Comparison of ENCODE assay signal across 8 mouse cellular contexts in the genomic region with DNA sequence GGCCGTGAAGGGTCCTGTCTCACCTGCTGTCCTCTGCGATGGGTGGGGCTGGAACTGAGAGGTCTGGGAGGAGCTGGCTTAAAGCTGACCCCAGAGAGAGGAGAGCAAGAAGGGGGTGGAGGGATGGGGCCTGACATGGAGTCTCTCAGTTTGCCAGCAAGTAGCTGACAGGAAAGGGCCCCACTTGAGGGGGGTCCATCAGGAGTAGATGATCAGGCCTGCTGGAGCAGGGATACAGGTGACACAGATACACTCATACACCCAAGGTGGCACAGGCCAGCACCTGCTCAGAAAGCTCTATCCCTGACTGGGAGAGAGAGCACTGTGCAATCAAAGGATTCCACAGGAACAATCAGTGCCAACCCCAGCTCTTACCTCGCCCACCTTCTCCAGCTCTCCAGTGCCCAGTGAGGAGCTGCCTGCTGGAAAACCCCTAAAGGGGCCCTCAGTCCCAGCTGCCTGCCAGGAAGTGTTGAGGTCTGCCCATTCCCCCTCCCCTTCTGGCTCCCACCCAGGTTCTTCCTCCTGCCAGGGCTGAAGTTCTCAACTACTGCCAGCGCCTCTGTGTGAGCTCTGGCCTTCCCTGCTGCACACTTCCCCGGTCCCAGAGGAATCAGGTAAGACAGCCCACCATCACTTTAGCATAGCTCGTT. TPM values are rescaled to one million over a fixed set of nuclear protein-coding genes. Genes with fewer than 3 reads are reported as not detected.
A peak's percentile ranks its signal among the peaks of the same experiment; 100 is the strongest.
DNase-seq lines count a peak whose midpoint lies in the region; ATAC-seq lines count a peak whose summit lies in the region.

A gene (minus strand): TSS at position 524 of the 653 bp plus-strand sequence.

- 0 out of 2 replicates have a peak within 1 kb of the TSS, but pooled peaks have one; percentile 18 for H3K27ac ChIP-seq in hindbrain, embryonic 11.5 days (ENCODE audit: low read depth, low read length)
- peak within 1 kb of the TSS; percentile 92 for H3K27ac ChIP-seq in lung, embryonic 15.5 days

- H3K4me2 ChIP-seq in hindbrain, embryonic 11.5 days (replicated peaks; ENCODE audit: low read depth, low read length) = peak within 1 kb of the TSS; percentile 4
- H3K4me2 ChIP-seq in lung, embryonic 15.5 days = peak within 1 kb of the TSS; percentile 76

- no peaks in the 10 kb centered on the region for H3K9me3 ChIP-seq in hindbrain, embryonic 11.5 days (ENCODE audit: control insufficient read depth, low read length)
- no peaks in the 10 kb centered on the region for H3K9me3 ChIP-seq in lung, embryonic 15.5 days

- H3K27me3 ChIP-seq in hindbrain, embryonic 11.5 days (ENCODE audit: control insufficient read depth, insufficient read depth, low read length) = no peaks in the 10 kb centered on the region
- H3K27me3 ChIP-seq in lung, embryonic 15.5 days = no peaks in the 10 kb centered on the region

- WGBS in hindbrain, embryonic 11.5 days = 31% methylated on average over 6 of the region's 6 CpGs
- WGBS in lung, embryonic 15.5 days = 0% methylated on average over 6 of the region's 6 CpGs

- peak within 1 kb of the TSS; percentile 31; the same call in 1 of the 2 replicates for H3K9ac ChIP-seq in hindbrain, embryonic 11.5 days (ENCODE audit: low read depth, low read length)
- peak within 1 kb of the TSS; percentile 56 for H3K9ac ChIP-seq in lung, embryonic 15.5 days

- ATAC-seq in hindbrain, embryonic 11.5 days (ENCODE audit: low FRiP score) = peak; percentile 85
- peak; percentile 92 for ATAC-seq in lung, embryonic 15.5 days (ENCODE audit: borderline replicate concordance, extremely low read depth, low FRiP score, low TSS enrichment)

- H3K36me3 ChIP-seq in hindbrain, embryonic 11.5 days (ENCODE audit: control insufficient read depth, insufficient read depth, low read length) = no peaks in the 10 kb centered on the region
- peaks cover 43% of the 10 kb centered on the region for H3K36me3 ChIP-seq in lung, embryonic 15.5 days

- H3K4me3 ChIP-seq in hindbrain, embryonic 11.5 days (ENCODE audit: low read depth, low read length) = peak within 1 kb of the TSS; percentile 22
- peak within 1 kb of the TSS; percentile 51 for H3K4me3 ChIP-seq in lung, embryonic 15.5 days

- peaks cover 5% of the 10 kb centered on the region; the same call in 1 of the 2 replicates for H3K4me1 ChIP-seq in hindbrain, embryonic 11.5 days (replicated peaks; ENCODE audit: control insufficient read depth, insufficient read depth, low read length)
- H3K4me1 ChIP-seq in lung, embryonic 15.5 days = peaks cover 38% of the 10 kb centered on the region

- peak; percentile 79 for DNase-seq in MEL-GATA-1-ER (ENCODE audit: extremely low read depth, low read depth)
- peak; percentile 99 for DNase-seq in cerebellum, postnatal 10 days
- peak; percentile 79 to 80 for DNase-seq in frontal cortex, postnatal 14 days (ENCODE audit: low spot score in 2 of 2)
- peak; percentile 76 for DNase-seq in hindbrain, embryonic 11.5 days (ENCODE audit: low spot score)
- peak; percentile 89 for DNase-seq in layer of hippocampus, adult 9-11 months
- DNase-seq in ovary, postnatal 10 days (ENCODE audit: low spot score) = peak; percentile 86
- DNase-seq in thymus, postnatal 25 days = peak; percentile 62

RNA-seq across cellular contexts. Expression of the gene that starts here (rescaled TPM):
- polyA plus RNA-seq in hindbrain, embryonic 11.5 days (2014; fragmentation: Nextera tagmentation; extraction: Ambion mirVana) = 66.7 and 72.5 TPM in 2 replicates
- polyA plus RNA-seq in lung, embryonic 15.5 days (2015; fragmentation: Nextera tagmentation; extraction: Ambion mirVana) = 425 and 442 TPM in 2 replicates

Comparison
In these comparisons a context has a peak if more than half of its experiments do, and no peak if none do; other contexts are left out.
1. Peak in every context shown above with its lines: DNase-seq, ATAC-seq, H3K4me3 ChIP-seq and H3K27ac ChIP-seq.